13 mouse cellular contexts compared by ENCODE assay signal in the genomic region with DNA sequence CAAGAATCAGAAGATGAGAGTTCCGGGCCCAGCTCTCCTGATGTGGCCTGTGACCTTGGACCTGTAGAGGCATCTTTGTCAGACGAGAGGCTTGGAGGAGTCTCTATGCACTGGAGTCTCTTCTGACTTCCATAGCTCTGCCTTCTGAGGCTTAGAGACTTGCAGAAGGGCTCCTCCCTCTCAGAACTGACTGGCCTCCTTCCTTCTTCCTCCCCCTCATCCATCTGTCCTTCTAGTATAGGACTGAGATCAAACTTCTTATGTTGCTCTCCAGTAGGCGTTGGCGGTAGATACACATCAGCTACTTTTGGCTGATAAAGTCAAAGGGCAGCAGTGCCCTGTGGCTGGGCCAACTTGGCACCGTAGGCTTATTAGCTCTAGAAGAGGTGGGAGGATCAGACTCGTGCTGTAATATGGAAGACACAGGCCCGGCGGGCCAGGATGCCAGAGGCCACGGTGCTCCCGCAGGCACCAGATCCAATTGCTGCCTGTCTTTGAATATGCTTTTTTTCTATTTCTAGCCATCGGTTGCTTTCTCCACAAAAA.
"Had no signal": no experiment of that assay in that cellular context is flagged by ENCODE, and none has a peak within 500 bp of the region (broad histone marks: within the 10 kb centered on the region; RNA-seq: fewer than 3 reads in every experiment).

No protein-coding gene starts in this region.

- DNase-seq: lung, adult 18-20 months; lung, embryonic 14.5 days; lung, postnatal 10 days; midbrain, embryonic 14.5 days; retina, postnatal 1 day; right cerebral cortex, adult 18-20 months; right cerebral cortex, postnatal 25 days; right cerebral cortex, postnatal 4 days; spleen, adult 18-20 months; thymus, adult 18-20 months; thymus, postnatal 25 days; thymus, postnatal 4 days had no signal

- ATAC-seq: midbrain, embryonic 16.5 days had no signal
